Mouse (Mus musculus) splenic B cell, adult 2 months (primary cell): ENCODE data around the gene Cacng7.

Experiments used
- DNase-seq: peaks from one replicate; pipeline ENCODE4 v3.0.0-alpha.2; 2011; ENCODE audit warnings: low read depth, low spot score
- H3K27me3 ChIP-seq: 2 replicates; pipeline ENCODE4 v1.6.1; 2012; ENCODE audit warnings: mild to moderate bottlenecking, low read length, moderate library complexity, mixed read lengths; ENCODE audit not compliant: control insufficient read depth, poor library complexity, insufficient read depth, severe bottlenecking
- H3K36me3 ChIP-seq: 2 replicates; pipeline ENCODE4 v1.6.1; 2012; ENCODE audit warnings: mild to moderate bottlenecking, low read length, moderate library complexity, mixed read lengths; ENCODE audit not compliant: control insufficient read depth, poor library complexity, insufficient read depth, severe bottlenecking

The Cacng7 gene

GRCm38 (mm10) chr7:3320856-3321255 lies 11.9 kb upstream of the Cacng7 start:
- no peaks in the 10 kb centered on the region for H3K27me3 ChIP-seq
- DNase-seq, result no peak
- no peaks in the 10 kb centered on the region for H3K36me3 ChIP-seq

GRCm38 (mm10) chr7:3323826-3324225 lies 8.9 kb upstream of the Cacng7 start:
- DNase-seq, result no peak
- Histone ChIP-seq H3K36me3 (no peaks in the 10 kb centered on the region), H3K27me3 (no peaks in the 10 kb centered on the region)

DNA sequence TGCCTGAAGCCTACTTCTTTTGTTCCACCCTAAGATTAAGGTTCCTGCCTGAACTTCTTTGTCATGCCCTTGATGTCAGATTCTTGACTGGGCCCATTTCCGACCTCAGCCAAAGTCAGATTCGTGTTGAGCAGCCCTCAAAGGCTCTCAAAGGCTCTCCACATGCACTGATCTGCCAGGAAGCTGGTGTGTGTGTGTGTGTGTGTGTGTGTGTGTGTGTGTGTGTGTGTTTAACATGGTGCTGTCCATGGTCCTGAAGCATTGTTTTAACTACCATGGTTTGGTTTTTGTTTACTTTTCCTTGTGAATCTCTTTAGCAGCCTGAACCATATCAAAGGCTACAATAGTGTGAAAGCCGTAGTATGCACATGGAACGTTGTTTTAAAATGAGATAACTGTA lies 4.8 kb upstream of the Cacng7 start:
- no peak for DNase-seq
- H3K36me3 ChIP-seq, result no peaks in the 10 kb centered on the region
- H3K27me3 ChIP-seq, result no peaks in the 10 kb centered on the region

DNA sequence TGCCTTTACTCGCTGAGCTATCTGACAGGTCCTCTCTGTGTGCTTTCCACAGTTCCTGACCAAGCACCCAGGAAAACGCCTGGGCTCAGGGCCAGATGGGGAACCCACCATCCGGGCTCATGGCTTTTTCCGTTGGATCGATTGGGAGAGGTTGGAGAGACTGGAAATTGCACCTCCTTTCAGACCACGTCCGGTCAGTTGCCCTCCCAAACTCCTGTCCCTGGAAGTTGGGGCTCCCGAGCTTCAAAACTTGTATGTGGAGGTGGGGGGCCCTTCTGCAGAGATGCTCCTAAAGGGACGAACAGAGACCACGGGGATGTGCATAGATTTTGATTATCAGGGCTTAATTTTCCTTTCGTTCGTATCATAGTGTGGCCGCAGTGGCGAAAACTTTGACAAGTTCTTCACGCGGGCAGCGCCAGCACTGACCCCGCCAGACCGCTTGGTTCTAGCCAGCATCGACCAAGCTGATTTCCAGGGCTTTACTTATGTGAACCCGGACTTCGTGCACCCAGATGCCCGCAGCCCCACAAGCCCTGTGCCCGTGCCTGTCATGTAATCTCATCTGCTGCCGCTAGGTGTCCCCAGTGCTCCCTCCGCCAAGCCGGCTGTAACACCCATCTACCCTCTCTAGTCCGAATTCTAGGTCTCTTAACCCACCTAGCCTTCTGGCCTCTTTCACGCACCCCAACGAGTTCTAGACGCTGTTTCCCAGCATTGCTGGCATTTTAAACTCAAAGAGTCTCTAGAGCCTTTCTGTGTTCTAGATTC lies 2.8 kb upstream of the Cacng7 start:
- Histone ChIP-seq H3K36me3 (no peaks in the 10 kb centered on the region), H3K27me3 (no peaks in the 10 kb centered on the region)
- peak; percentile 84 for DNase-seq

- DNase-seq, result no peak
- no peaks in the 10 kb centered on the region for H3K36me3 ChIP-seq
- no peaks in the 10 kb centered on the region for H3K27me3 ChIP-seq
Observed at GRCm38 (mm10) chr7:3331171-3331570, 1.6 kb upstream of the Cacng7 start.

GRCm38 (mm10) chr7:3331581-3332223 lies 1.1 kb upstream of the Cacng7 start:
- no peaks in the 10 kb centered on the region for H3K27me3 ChIP-seq
- H3K36me3 ChIP-seq, result no peaks in the 10 kb centered on the region
- DNase-seq, result peak; percentile 18

- no peaks in the 10 kb centered on the region for H3K36me3 ChIP-seq
- H3K27me3 ChIP-seq, result no peaks in the 10 kb centered on the region
- no peak for DNase-seq
Observed at GRCm38 (mm10) chr7:3332224-3332615, 535 bp upstream of the Cacng7 start.

DNA sequence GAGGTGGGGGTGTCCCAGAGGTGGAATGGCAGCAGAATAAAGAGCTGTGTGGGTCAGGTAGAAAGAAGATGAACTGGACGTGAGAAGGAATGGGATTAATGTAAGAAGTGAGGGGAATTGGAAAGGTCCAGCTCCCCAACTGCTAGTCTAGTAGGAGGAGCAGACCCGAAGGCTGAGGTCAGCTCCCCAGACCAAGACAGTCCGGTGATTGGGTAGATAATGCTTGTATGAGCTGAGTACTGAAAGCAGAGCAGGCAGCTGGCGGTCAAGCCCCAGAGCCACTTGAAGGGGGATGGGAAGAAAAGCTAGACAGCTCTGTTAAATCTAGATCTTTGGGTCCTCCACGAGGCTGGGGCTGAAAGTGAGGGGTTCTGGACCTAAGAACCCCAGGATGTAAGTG lies 787 bp downstream of the Cacng7 start:
- no peaks in the 10 kb centered on the region for H3K27me3 ChIP-seq
- no peak for DNase-seq
- H3K36me3 ChIP-seq, result no peaks in the 10 kb centered on the region

DNA sequence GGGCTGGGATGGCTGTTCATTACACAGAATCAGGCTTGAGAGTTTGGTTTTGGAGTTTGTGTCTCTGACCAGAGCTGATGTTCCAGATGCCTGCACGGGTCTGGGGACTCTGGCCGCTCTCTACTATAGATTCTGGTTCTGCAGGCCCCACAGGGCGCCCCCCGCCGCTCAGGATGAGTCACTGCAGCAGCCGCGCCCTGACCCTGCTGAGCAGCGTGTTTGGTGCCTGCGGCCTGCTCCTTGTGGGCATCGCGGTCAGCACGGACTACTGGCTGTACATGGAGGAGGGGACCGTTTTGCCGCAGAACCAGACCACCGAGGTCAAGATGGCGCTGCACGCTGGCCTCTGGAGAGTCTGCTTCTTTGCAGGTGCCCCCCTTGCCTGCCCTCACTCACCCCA lies 3.7 kb downstream of the Cacng7 start:
- Histone ChIP-seq H3K27me3 (no peaks in the 10 kb centered on the region), H3K36me3 (no peaks in the 10 kb centered on the region)
- no peak for DNase-seq

DNA sequence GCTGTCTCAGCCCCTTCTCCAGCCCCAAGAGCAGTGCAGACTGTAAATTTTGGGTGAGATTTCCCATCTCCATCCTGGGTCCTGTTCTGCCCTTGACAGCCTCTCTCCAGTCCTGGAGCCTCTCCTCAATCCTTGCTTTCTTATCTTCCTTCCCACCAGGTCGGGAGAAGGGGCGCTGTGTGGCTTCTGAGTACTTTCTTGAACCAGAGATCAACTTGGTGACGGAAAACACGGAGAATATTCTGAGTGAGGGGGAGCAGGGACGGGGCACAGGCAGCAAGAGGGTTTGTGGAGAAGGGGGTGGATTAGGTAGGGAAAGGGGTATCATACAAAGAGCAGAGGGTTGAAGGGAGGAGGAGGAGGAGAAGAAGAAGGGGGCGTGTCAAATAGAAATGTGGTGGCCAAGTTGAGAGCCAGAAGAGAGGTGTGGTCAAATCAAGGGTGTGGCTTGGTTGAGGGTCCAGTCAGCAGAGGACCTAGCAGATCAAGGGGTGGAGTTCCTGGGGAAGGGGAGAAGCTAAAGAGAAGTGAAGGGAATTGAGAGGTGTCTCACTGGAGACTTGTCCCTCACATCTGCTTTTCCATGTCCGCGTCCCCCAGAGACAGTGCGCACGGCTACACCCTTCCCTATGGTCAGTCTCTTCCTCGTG lies 5.7 kb downstream of the Cacng7 start:
- DNase-seq, result no peak
- H3K27me3 ChIP-seq, result no peaks in the 10 kb centered on the region; the same call in 1 of the 2 replicates
- H3K36me3 ChIP-seq, result no peaks in the 10 kb centered on the region

DNA sequence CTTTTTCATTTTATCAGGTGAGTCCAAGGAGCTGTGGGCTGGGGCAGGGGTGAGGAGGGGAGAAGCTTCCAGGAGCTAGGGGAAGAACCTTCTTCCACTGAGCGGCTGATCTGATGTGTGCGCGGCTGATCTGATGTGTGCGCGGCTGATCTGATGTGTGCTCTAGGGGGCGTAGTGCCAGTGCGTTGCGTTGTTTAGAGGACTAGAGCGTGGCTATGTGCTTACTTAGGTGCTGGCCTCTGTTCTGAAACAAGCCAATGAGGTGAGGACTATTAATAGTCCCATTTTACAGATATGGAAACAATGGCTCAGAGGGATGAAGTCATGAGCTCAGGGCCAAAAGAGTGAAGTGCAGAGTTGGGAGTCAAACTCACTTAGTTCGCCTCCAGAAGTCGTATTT lies 6.3 kb downstream of the Cacng7 start:
- no peaks in the 10 kb centered on the region for H3K36me3 ChIP-seq
- H3K27me3 ChIP-seq, result no peaks in the 10 kb centered on the region; the same call in 1 of the 2 replicates
- DNase-seq, result no peak

GRCm38 (mm10) chr7:3343861-3344260 lies 11.1 kb downstream of the Cacng7 start:
- no peaks in the 10 kb centered on the region; the same call in 1 of the 2 replicates for H3K27me3 ChIP-seq
- no peak for DNase-seq
- H3K36me3 ChIP-seq, result no peaks in the 10 kb centered on the region

DNA sequence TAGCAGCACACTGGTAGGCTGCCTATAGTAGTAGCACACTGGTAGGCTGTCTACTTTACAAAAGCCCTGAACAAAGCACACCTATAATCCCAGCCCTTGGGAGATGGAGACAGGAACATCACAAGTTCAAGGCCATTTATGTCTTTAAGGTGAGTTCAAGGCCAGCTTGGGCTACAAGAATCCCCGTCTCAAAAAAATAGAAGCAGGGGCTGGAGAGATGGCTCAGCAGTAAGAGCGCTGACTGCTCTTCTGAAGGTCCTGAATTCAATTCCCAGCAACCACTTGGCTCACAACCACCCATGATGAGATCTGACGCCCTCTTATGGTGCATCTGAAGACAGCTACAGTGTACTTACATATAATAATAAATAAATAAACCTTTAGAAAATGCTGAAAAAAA lies 12.5 kb downstream of the Cacng7 start:
- no peak for DNase-seq
- no peaks in the 10 kb centered on the region; the same call in 1 of the 2 replicates for H3K27me3 ChIP-seq
- H3K36me3 ChIP-seq, result no peaks in the 10 kb centered on the region

- no peaks in the 10 kb centered on the region for H3K36me3 ChIP-seq
- no peak for DNase-seq
- H3K27me3 ChIP-seq, result no peaks in the 10 kb centered on the region
Observed at GRCm38 (mm10) chr7:3347366-3348287, 14.9 kb downstream of the Cacng7 start.
